In genomic region chr13:104822411-104822838, GRCm38 (mm10) we compare ENCODE assay signal across 7 mouse cellular contexts. TPM values are rescaled to one million over a fixed set of nuclear protein-coding genes. Genes with fewer than 3 reads are reported as not detected.
DNase-seq lines count a peak whose midpoint lies in the region; ATAC-seq lines count a peak whose summit lies in the region.

No protein-coding gene starts in this region.

- peaks cover 2% of the 10 kb centered on the region; the same call in 1 of the 2 replicates for H3K36me3 ChIP-seq in neural tube, embryonic 11.5 days (ENCODE audit: control insufficient read depth, insufficient read depth, low read length)
- H3K36me3 ChIP-seq in embryonic facial prominence, embryonic 11.5 days (replicated peaks; ENCODE audit: control insufficient read depth, insufficient read depth, low read depth, low read length) = no peaks in the 10 kb centered on the region
- peaks cover 5% of the 10 kb centered on the region for H3K36me3 ChIP-seq in intestine, embryonic 16.5 days (ENCODE audit: control insufficient read depth, insufficient read depth, low read length)
- H3K36me3 ChIP-seq in stomach, embryonic 15.5 days = peaks cover 5% of the 10 kb centered on the region; the same call in 1 of the 2 replicates

- 20% methylated on average over 8 of the region's 8 CpGs for WGBS in neural tube, embryonic 11.5 days
- WGBS in embryonic facial prominence, embryonic 11.5 days = 10% methylated on average over 8 of the region's 8 CpGs
- 24% methylated on average over 8 of the region's 8 CpGs for WGBS in intestine, embryonic 16.5 days
- 24% methylated on average over 8 of the region's 8 CpGs for WGBS in stomach, embryonic 15.5 days

- no peaks in the 10 kb centered on the region; the same call in 1 of the 2 replicates for H3K4me1 ChIP-seq in neural tube, embryonic 11.5 days (ENCODE audit: control insufficient read depth, insufficient read depth, low read length)
- H3K4me1 ChIP-seq in embryonic facial prominence, embryonic 11.5 days (ENCODE audit: control insufficient read depth, insufficient read depth, low read length) = no peaks in the 10 kb centered on the region
- H3K4me1 ChIP-seq in intestine, embryonic 16.5 days (ENCODE audit: control insufficient read depth, insufficient read depth, low read length) = peaks cover 13% of the 10 kb centered on the region
- H3K4me1 ChIP-seq in stomach, embryonic 15.5 days = peaks cover 7% of the 10 kb centered on the region; the same call in 1 of the 2 replicates

- peak; percentile 21 for DNase-seq in neural tube, embryonic 11.5 days (ENCODE audit: low spot score)
- no peak for DNase-seq in neural tube, embryonic 10.5 days (ENCODE audit: extremely low spot score, low spot score)
- DNase-seq in embryonic facial prominence, embryonic 11.5 days (ENCODE audit: low spot score) = peak; percentile 44
- no peak for DNase-seq in left cerebral cortex, postnatal 10 days (ENCODE audit: extremely low spot score in 1 of 2, low spot score in 2 of 2)
- no peak for DNase-seq in cerebellum, adult 9-11 months

- no peak overlapping the region; the same call in 1 of the 2 replicates for H3K27ac ChIP-seq in neural tube, embryonic 11.5 days (ENCODE audit: low read depth, low read length)
- no peak overlapping the region for H3K27ac ChIP-seq in embryonic facial prominence, embryonic 11.5 days (replicated peaks; ENCODE audit: low read depth, low read length)
- no peak overlapping the region for H3K27ac ChIP-seq in intestine, embryonic 16.5 days (ENCODE audit: low read length)
- no peak overlapping the region for H3K27ac ChIP-seq in stomach, embryonic 15.5 days

- H3K9me3 ChIP-seq in neural tube, embryonic 11.5 days (ENCODE audit: control insufficient read depth, low read length) = no peaks in the 10 kb centered on the region
- H3K9me3 ChIP-seq in embryonic facial prominence, embryonic 11.5 days (replicated peaks; ENCODE audit: control insufficient read depth, low read length) = no peaks in the 10 kb centered on the region
- no peaks in the 10 kb centered on the region for H3K9me3 ChIP-seq in intestine, embryonic 16.5 days (ENCODE audit: control insufficient read depth, low read length)
- no peaks in the 10 kb centered on the region for H3K9me3 ChIP-seq in stomach, embryonic 15.5 days

- intact Hi-C loops in left cerebral cortex, postnatal 10 days (cut with DNase I) = no loop called here

- ATAC-seq in neural tube, embryonic 11.5 days (ENCODE audit: insufficient read depth, low FRiP score, low TSS enrichment) = peak; percentile 35
- peak; percentile 50 for ATAC-seq in embryonic facial prominence, embryonic 11.5 days (replicated peaks; ENCODE audit: insufficient number of reproducible peaks, low FRiP score, low TSS enrichment, low read depth)
- peak; percentile 67 for ATAC-seq in intestine, embryonic 16.5 days
- peak; percentile 39; the same call in 1 of the 2 replicates for ATAC-seq in stomach, embryonic 15.5 days (ENCODE audit: insufficient read depth, low FRiP score, low read depth)

- no peak overlapping the region for H3K4me3 ChIP-seq in neural tube, embryonic 11.5 days (ENCODE audit: low read depth, low read length)
- H3K4me3 ChIP-seq in embryonic facial prominence, embryonic 11.5 days (ENCODE audit: low read depth, low read length) = no peak overlapping the region
- no peak overlapping the region for H3K4me3 ChIP-seq in intestine, embryonic 16.5 days (ENCODE audit: low read length)
- no peak overlapping the region for H3K4me3 ChIP-seq in stomach, embryonic 15.5 days (replicated peaks)

- no peak overlapping the region for H3K9ac ChIP-seq in neural tube, embryonic 11.5 days (ENCODE audit: low read length)
- no peak overlapping the region for H3K9ac ChIP-seq in embryonic facial prominence, embryonic 11.5 days (replicated peaks; ENCODE audit: low read length)
- no peak overlapping the region for H3K9ac ChIP-seq in intestine, embryonic 16.5 days (ENCODE audit: low read depth, low read length)
- no peak overlapping the region for H3K9ac ChIP-seq in stomach, embryonic 15.5 days

- H3K27me3 ChIP-seq in neural tube, embryonic 11.5 days (ENCODE audit: control insufficient read depth, insufficient read depth, low read length) = no peaks in the 10 kb centered on the region
- H3K27me3 ChIP-seq in embryonic facial prominence, embryonic 11.5 days (ENCODE audit: control insufficient read depth, insufficient read depth, low read length) = no peaks in the 10 kb centered on the region
- no peaks in the 10 kb centered on the region for H3K27me3 ChIP-seq in intestine, embryonic 16.5 days (replicated peaks; ENCODE audit: control insufficient read depth, insufficient read depth, low read length)
- H3K27me3 ChIP-seq in stomach, embryonic 15.5 days (replicated peaks) = no peaks in the 10 kb centered on the region

- H3K4me2 ChIP-seq in neural tube, embryonic 11.5 days (ENCODE audit: low read depth) = no peak overlapping the region
- H3K4me2 ChIP-seq in embryonic facial prominence, embryonic 11.5 days (ENCODE audit: low read depth, low read length) = no peak overlapping the region; the same call in 1 of the 2 replicates
- peak overlapping the region; percentile 32; the same call in 1 of the 2 replicates for H3K4me2 ChIP-seq in intestine, embryonic 16.5 days (ENCODE audit: low read depth, low read length)
- no peak overlapping the region for H3K4me2 ChIP-seq in stomach, embryonic 15.5 days

RNA-seq across cellular contexts. Expression of gene Cwc27, which starts 5.5 kb away (rescaled TPM):
- 29.6 and 34.3 TPM in 2 replicates for polyA plus RNA-seq in neural tube, embryonic 11.5 days (2014; fragmentation: Nextera tagmentation; extraction: Ambion mirVana)
- polyA plus RNA-seq in embryonic facial prominence, embryonic 11.5 days (2014; fragmentation: Nextera tagmentation; extraction: Ambion mirVana) = 32.8 and 34.0 TPM in 2 replicates
- 23.5 and 26.0 TPM in 2 replicates for polyA plus RNA-seq in intestine, embryonic 16.5 days (2015; fragmentation: Nextera tagmentation; extraction: Ambion mirVana)
- 23.8 and 25.3 TPM in 2 replicates for polyA plus RNA-seq in stomach, embryonic 15.5 days (2015; fragmentation: Nextera tagmentation; extraction: Ambion mirVana)
- total RNA-seq in left cerebral cortex, postnatal 10 days (2021) = 10 to 100 TPM; 18.4 to 18.6 TPM

RNA-seq across cellular contexts. Expression of gene Srek1ip1, which starts 30.1 kb away (rescaled TPM):
- 18.2 and 18.7 TPM in 2 replicates for polyA plus RNA-seq in neural tube, embryonic 11.5 days (2014; fragmentation: Nextera tagmentation; extraction: Ambion mirVana)
- polyA plus RNA-seq in embryonic facial prominence, embryonic 11.5 days (2014; fragmentation: Nextera tagmentation; extraction: Ambion mirVana) = 24.2 and 24.3 TPM in 2 replicates
- 20.6 and 21.1 TPM in 2 replicates for polyA plus RNA-seq in intestine, embryonic 16.5 days (2015; fragmentation: Nextera tagmentation; extraction: Ambion mirVana)
- polyA plus RNA-seq in stomach, embryonic 15.5 days (2015; fragmentation: Nextera tagmentation; extraction: Ambion mirVana) = 20.4 and 23.5 TPM in 2 replicates
- 10 to 100 TPM; 13.0 to 13.6 TPM for total RNA-seq in left cerebral cortex, postnatal 10 days (2021)

RNA-seq across cellular contexts. Expression of gene Shisal2b, which starts 41.3 kb away (rescaled TPM):
- polyA plus RNA-seq in neural tube, embryonic 11.5 days (2014; fragmentation: Nextera tagmentation; extraction: Ambion mirVana) = 0.17 TPM in 1 of 2 replicates, not detected in the other
- polyA plus RNA-seq in embryonic facial prominence, embryonic 11.5 days (2014; fragmentation: Nextera tagmentation; extraction: Ambion mirVana) = 0.35 and 0.47 TPM in 2 replicates
- 0.13 and 0.17 TPM in 2 replicates for polyA plus RNA-seq in intestine, embryonic 16.5 days (2015; fragmentation: Nextera tagmentation; extraction: Ambion mirVana)
- polyA plus RNA-seq in stomach, embryonic 15.5 days (2015; fragmentation: Nextera tagmentation; extraction: Ambion mirVana) = 0.49 and 1.2 TPM in 2 replicates
- 1 to 10 TPM; 1.1 to 1.3 TPM for total RNA-seq in left cerebral cortex, postnatal 10 days (2021)

Comparison
In these comparisons a context has a peak if more than half of its experiments do, and no peak if none do; other contexts are left out.
1. DNase-seq: peak in neural tube, embryonic 11.5 days (single experiment) and embryonic facial prominence, embryonic 11.5 days (single experiment); none in neural tube, embryonic 10.5 days (single experiment), left cerebral cortex, postnatal 10 days (0 of 2) and cerebellum, adult 9-11 months (single experiment).
2. Peak in every context shown above with its lines, with median percentiles within 50 percentile points of each other: ATAC-seq.